Mouse (Mus musculus): Measurements from ENCODE around the gene Tmem40. TPM values are rescaled to one million over a fixed set of nuclear protein-coding genes. Genes with fewer than 3 reads are reported as not detected.

Tmem40 gene
- polyA plus RNA-seq, 1 experiment from 2014 or later: 1.6 TPM

DNA sequence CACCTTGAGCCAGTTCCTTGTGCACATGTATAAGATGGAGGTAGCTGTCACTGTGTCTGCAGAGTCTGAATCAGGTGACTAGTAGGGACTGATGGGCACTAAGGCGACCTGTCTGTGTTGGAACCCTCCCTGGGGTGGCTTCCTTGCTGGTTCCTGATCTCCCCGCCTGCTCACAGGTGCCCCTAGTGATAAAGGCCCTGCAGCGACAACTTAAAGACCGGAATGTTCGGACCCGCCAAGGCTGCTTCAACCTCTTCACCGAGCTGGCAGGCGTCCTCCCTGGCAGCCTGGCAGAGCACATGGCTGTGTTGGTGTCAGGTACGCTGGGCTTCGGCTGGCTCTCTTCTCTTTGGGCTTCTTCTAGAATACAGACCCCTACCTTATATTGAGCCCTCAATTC is 28.8 kb upstream of the Tmem40 start:
- 90% methylated on average over 10 of the region's 10 CpGs for WGBS
- no peak for ATAC-seq (ENCODE audit: low FRiP score)
- H3K4me1 ChIP-seq (replicated peaks): no peaks in the 10 kb centered on the region; the same call in 1 of the 2 replicates
- H3K9ac ChIP-seq: no peak overlapping the region
- H3K27me3 ChIP-seq: no peaks in the 10 kb centered on the region
- no peaks in the 10 kb centered on the region for H3K9me3 ChIP-seq
- no peak overlapping the region for H3K27ac ChIP-seq
- H3K4me2 ChIP-seq: no peak overlapping the region
- H3K36me3 ChIP-seq: peaks cover 98% of the 10 kb centered on the region
- H3K4me3 ChIP-seq: no peak overlapping the region

GRCm38 (mm10) chr6:115782781-115783180 is 20.6 kb upstream of the Tmem40 start:
- H3K9ac ChIP-seq: no peak overlapping the region
- peaks cover 88% of the 10 kb centered on the region for H3K36me3 ChIP-seq
- no peak overlapping the region for H3K4me3 ChIP-seq
- H3K4me2 ChIP-seq: no peak overlapping the region
- ATAC-seq (ENCODE audit: low FRiP score): no peak
- H3K27ac ChIP-seq: no peak overlapping the region
- no peaks in the 10 kb centered on the region for H3K9me3 ChIP-seq
- WGBS: 98% methylated on average over 3 of the region's 3 CpGs
- H3K4me1 ChIP-seq (replicated peaks): 0 out of 2 replicates have a peak, but pooled peaks cover 4% of the 10 kb centered on the region
- no peaks in the 10 kb centered on the region for H3K27me3 ChIP-seq

DNA sequence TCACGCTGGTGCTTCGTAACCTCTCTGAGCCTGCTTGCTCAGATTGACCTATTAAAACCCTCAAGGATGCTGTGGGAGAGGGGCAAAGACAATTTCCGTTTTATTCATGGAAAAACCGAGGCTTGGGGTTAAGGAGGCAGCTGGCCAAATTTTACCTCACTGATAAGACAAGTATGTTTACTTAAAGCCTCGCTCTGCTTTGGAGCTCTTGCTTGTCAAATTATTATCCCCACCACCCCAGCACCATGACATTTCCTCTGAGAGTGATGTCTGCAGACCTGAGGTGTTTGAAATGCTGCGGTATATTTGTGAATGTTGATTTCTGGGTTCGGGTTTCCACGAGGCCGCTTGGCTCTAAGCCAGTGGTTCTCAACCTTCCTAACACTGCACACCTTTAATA is 14.2 kb upstream of the Tmem40 start:
- Histone ChIP-seq H3K9me3 (no peaks in the 10 kb centered on the region), H3K9ac (peak overlapping the region; percentile 92; the same call in 1 of the 2 replicates), H3K4me1 (replicated peaks) (peaks cover 31% of the 10 kb centered on the region), H3K4me2 (peak overlapping the region; percentile 68), H3K27me3 (no peaks in the 10 kb centered on the region), H3K4me3 (peak overlapping the region; percentile 86), H3K36me3 (peaks cover 25% of the 10 kb centered on the region), H3K27ac (no peak overlapping the region)
- 75% methylated on average over 9 of the region's 9 CpGs for WGBS
- ATAC-seq (ENCODE audit: low FRiP score): no peak

GRCm38 (mm10) chr6:115775838-115776237 is 13.6 kb upstream of the Tmem40 start:
- H3K36me3 ChIP-seq: peaks cover 20% of the 10 kb centered on the region
- peaks cover 31% of the 10 kb centered on the region for H3K4me1 ChIP-seq (replicated peaks)
- H3K9ac ChIP-seq: peak overlapping the region; percentile 92
- H3K27ac ChIP-seq: no peak overlapping the region
- peak overlapping the region; percentile 86 for H3K4me3 ChIP-seq
- H3K9me3 ChIP-seq: no peaks in the 10 kb centered on the region
- H3K4me2 ChIP-seq: peak overlapping the region; percentile 68
- no peaks in the 10 kb centered on the region for H3K27me3 ChIP-seq
- ATAC-seq (ENCODE audit: low FRiP score): no peak
- 49% methylated on average over 3 of the region's 3 CpGs for WGBS

DNA sequence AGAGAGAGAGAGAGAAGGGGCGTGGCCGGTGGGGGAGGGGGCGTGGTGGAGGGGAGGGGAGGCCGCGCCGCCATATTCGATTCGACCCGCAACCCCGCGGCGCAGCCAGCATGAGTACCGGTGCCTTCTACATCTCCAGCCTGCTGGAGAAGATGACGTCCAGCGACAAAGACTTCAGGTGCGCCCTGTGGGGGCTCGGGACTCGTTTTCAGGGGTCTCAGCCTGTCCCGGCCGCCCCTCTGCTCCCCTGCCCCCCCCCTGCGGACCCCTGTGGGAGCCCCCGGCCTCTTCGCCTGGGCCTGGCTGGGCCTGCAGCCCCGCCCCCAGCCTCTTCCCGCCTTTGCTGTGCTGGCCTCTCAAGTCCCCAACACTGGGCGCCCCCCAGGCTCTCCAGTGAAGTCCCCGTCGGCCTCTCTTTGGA is 12.3 kb upstream of the Tmem40 start, which contains the start of gene Cand2:
Cand2 (plus strand) TSS at position 38 of the 421 bp plus-strand sequence.
- peaks cover 31% of the 10 kb centered on the region for H3K4me1 ChIP-seq (replicated peaks)
- H3K27ac ChIP-seq: peak within 1 kb of the TSS; percentile 86
- no peaks in the 10 kb centered on the region for H3K9me3 ChIP-seq
- peak within 1 kb of the TSS; percentile 92 for H3K9ac ChIP-seq
- peaks cover 10% of the 10 kb centered on the region for H3K36me3 ChIP-seq
- peak within 1 kb of the TSS; percentile 68 for H3K4me2 ChIP-seq
- ATAC-seq (ENCODE audit: low FRiP score): peak; percentile 91
- WGBS: 0% methylated on average over 22 of the region's 28 CpGs
- no peaks in the 10 kb centered on the region for H3K27me3 ChIP-seq
- H3K4me3 ChIP-seq: peak within 1 kb of the TSS; percentile 86

GRCm38 (mm10) chr6:115773966-115774413 is 11.8 kb upstream of the Tmem40 start:
- Histone ChIP-seq H3K36me3 (peaks cover 7% of the 10 kb centered on the region), H3K9ac (peak overlapping the region; percentile 61; the same call in 1 of the 2 replicates), H3K27me3 (no peaks in the 10 kb centered on the region), H3K4me3 (peak overlapping the region; percentile 86), H3K27ac (peak overlapping the region; percentile 71), H3K4me1 (replicated peaks) (peaks cover 31% of the 10 kb centered on the region), H3K9me3 (no peaks in the 10 kb centered on the region), H3K4me2 (peak overlapping the region; percentile 68)
- 2% methylated on average over 14 of the region's 14 CpGs for WGBS
- ATAC-seq (ENCODE audit: low FRiP score): peak; percentile 84

- Histone ChIP-seq H3K4me1 (replicated peaks) (peaks cover 27% of the 10 kb centered on the region), H3K4me2 (no peak overlapping the region), H3K9me3 (no peaks in the 10 kb centered on the region), H3K27ac (no peak overlapping the region), H3K9ac (no peak overlapping the region), H3K27me3 (no peaks in the 10 kb centered on the region), H3K4me3 (no peak overlapping the region), H3K36me3 (no peaks in the 10 kb centered on the region)
- no peak for ATAC-seq (ENCODE audit: low FRiP score)
- WGBS: 88% methylated on average over 1 of the region's 1 CpGs
Measured at GRCm38 (mm10) chr6:115772604-115773003, 10.4 kb upstream of the Tmem40 start.

GRCm38 (mm10) chr6:115772201-115772600 is 10.0 kb upstream of the Tmem40 start:
- 81% methylated on average over 6 of the region's 6 CpGs for WGBS
- no peak overlapping the region for H3K4me2 ChIP-seq
- H3K27me3 ChIP-seq: no peaks in the 10 kb centered on the region
- ATAC-seq (ENCODE audit: low FRiP score): no peak
- H3K27ac ChIP-seq: no peak overlapping the region
- no peak overlapping the region for H3K4me3 ChIP-seq
- no peaks in the 10 kb centered on the region for H3K9me3 ChIP-seq
- peaks cover 25% of the 10 kb centered on the region for H3K4me1 ChIP-seq (replicated peaks)
- no peaks in the 10 kb centered on the region for H3K36me3 ChIP-seq
- H3K9ac ChIP-seq: no peak overlapping the region

- no peak overlapping the region for H3K4me3 ChIP-seq
- H3K36me3 ChIP-seq: no peaks in the 10 kb centered on the region
- H3K9ac ChIP-seq: no peak overlapping the region
- 83% methylated on average over 4 of the region's 4 CpGs for WGBS
- no peak overlapping the region for H3K27ac ChIP-seq
- no peak for ATAC-seq (ENCODE audit: low FRiP score)
- no peaks in the 10 kb centered on the region for H3K9me3 ChIP-seq
- H3K27me3 ChIP-seq: no peaks in the 10 kb centered on the region
- H3K4me1 ChIP-seq (replicated peaks): peaks cover 12% of the 10 kb centered on the region
- no peak overlapping the region for H3K4me2 ChIP-seq
Measured at GRCm38 (mm10) chr6:115770852-115771251, 8.6 kb upstream of the Tmem40 start.

GRCm38 (mm10) chr6:115770059-115770670 is 8.0 kb upstream of the Tmem40 start:
- Histone ChIP-seq H3K27ac (no peak overlapping the region), H3K9me3 (no peaks in the 10 kb centered on the region), H3K4me2 (no peak overlapping the region), H3K4me3 (no peak overlapping the region), H3K9ac (no peak overlapping the region), H3K4me1 (replicated peaks) (peaks cover 5% of the 10 kb centered on the region), H3K27me3 (no peaks in the 10 kb centered on the region), H3K36me3 (no peaks in the 10 kb centered on the region)
- WGBS: 84% methylated on average over 20 of the region's 20 CpGs
- ATAC-seq (ENCODE audit: low FRiP score): no peak

- no peak for ATAC-seq (ENCODE audit: low FRiP score)
- 89% methylated on average over 4 of the region's 4 CpGs for WGBS
- no peak overlapping the region for H3K27ac ChIP-seq
- no peak overlapping the region for H3K4me3 ChIP-seq
- H3K9ac ChIP-seq: no peak overlapping the region
- H3K9me3 ChIP-seq: no peaks in the 10 kb centered on the region
- H3K27me3 ChIP-seq: no peaks in the 10 kb centered on the region
- H3K36me3 ChIP-seq: no peaks in the 10 kb centered on the region
- H3K4me2 ChIP-seq: no peak overlapping the region
- H3K4me1 ChIP-seq (replicated peaks): peaks cover 10% of the 10 kb centered on the region
Measured at GRCm38 (mm10) chr6:115768207-115768606, 6.0 kb upstream of the Tmem40 start.

DNA sequence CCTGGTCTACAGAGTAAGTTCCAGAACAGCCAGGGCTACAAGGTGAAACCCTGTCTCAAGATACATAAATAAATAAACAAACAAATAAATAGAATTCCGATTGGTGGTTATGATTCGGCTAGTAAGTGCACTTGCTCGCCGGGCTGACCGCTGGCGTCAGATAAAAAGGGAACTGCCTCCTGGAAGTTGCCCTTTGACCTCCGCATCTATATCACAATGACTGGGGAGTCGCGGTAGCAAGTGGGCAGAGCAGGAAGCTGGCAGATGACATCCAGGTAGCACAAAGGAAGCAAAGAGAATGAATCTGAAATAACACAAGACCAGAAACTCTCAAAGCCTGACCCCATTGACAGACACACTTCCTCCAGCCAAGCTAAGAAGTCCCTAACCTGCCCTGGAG is 5.1 kb upstream of the Tmem40 start:
- H3K27ac ChIP-seq: no peak overlapping the region
- ATAC-seq (ENCODE audit: low FRiP score): no peak
- WGBS: 29% methylated on average over 9 of the region's 9 CpGs

GRCm38 (mm10) chr6:115764179-115764578 is 2.0 kb upstream of the Tmem40 start:
- H3K4me2 ChIP-seq: 0 out of 2 replicates have a peak overlapping the region, but pooled peaks have one; percentile 1
- peaks cover 21% of the 10 kb centered on the region for H3K4me1 ChIP-seq (replicated peaks)
- H3K36me3 ChIP-seq: no peaks in the 10 kb centered on the region
- 5% methylated on average over 7 of the region's 7 CpGs for WGBS
- H3K27me3 ChIP-seq: no peaks in the 10 kb centered on the region
- peak overlapping the region; percentile 86 for H3K27ac ChIP-seq
- no peak overlapping the region for H3K4me3 ChIP-seq
- H3K9me3 ChIP-seq: no peaks in the 10 kb centered on the region
- ATAC-seq (ENCODE audit: low FRiP score): peak; percentile 91
- no peak overlapping the region for H3K9ac ChIP-seq

More for the DNA sequence above, 5.1 kb upstream of the Tmem40 start:
- Histone ChIP-seq H3K9ac (no peak overlapping the region), H3K4me1 (replicated peaks) (peaks cover 13% of the 10 kb centered on the region), H3K9me3 (no peaks in the 10 kb centered on the region), H3K4me2 (no peak overlapping the region), H3K27me3 (no peaks in the 10 kb centered on the region), H3K4me3 (no peak overlapping the region), H3K36me3 (no peaks in the 10 kb centered on the region)
